ENCODE assay signal across 13 mouse cellular contexts in genomic region chr17:73112601-73113000, GRCm38 (mm10). TPM values are rescaled to one million over a fixed set of nuclear protein-coding genes. Genes with fewer than 3 reads are reported as not detected.
DNase-seq lines count a peak whose midpoint lies in the region; ATAC-seq lines count a peak whose summit lies in the region.
"Had no signal": no experiment of that assay in that cellular context is flagged by ENCODE, and none has a peak within 500 bp of the region (broad histone marks: within the 10 kb centered on the region; RNA-seq: fewer than 3 reads in every experiment).

No protein-coding gene starts in this region.

- H3K9me3 ChIP-seq in heart, embryonic 10.5 days: no peaks in the 10 kb centered on the region
- H3K9me3 ChIP-seq in heart, embryonic 14.5 days (ENCODE audit: control insufficient read depth, low read length): no peaks in the 10 kb centered on the region
- H3K9me3 ChIP-seq in kidney, embryonic 14.5 days (ENCODE audit: control insufficient read depth, low read length): no peaks in the 10 kb centered on the region
- H3K9me3 ChIP-seq: forebrain, embryonic 10.5 days; megakaryocyte, embryonic 14.5 days; stomach, embryonic 15.5 days had no signal

- peak overlapping the region; percentile 20; the same call in 1 of the 2 replicates for H3K4me3 ChIP-seq in heart, embryonic 10.5 days
- no peak overlapping the region for H3K4me3 ChIP-seq in heart, embryonic 14.5 days (ENCODE audit: control insufficient read depth in 1 of 2, insufficient read depth in 1 of 2, low read depth in 1 of 2, low read length in 2 of 2)
- H3K4me3 ChIP-seq in kidney, embryonic 14.5 days (ENCODE audit: low read length): no peak overlapping the region
- H3K4me3 ChIP-seq: forebrain, embryonic 10.5 days; layer of hippocampus, adult 2 months; megakaryocyte, embryonic 14.5 days; stomach, embryonic 15.5 days had no signal

- H3K4me2 ChIP-seq in heart, embryonic 14.5 days (ENCODE audit: low read length): peak overlapping the region; percentile 31; the same call in 1 of the 2 replicates
- no peak overlapping the region for H3K4me2 ChIP-seq in kidney, embryonic 14.5 days (replicated peaks; ENCODE audit: low read depth, low read length)
- H3K4me2 ChIP-seq: stomach, embryonic 15.5 days had no signal

- H3K4me1 ChIP-seq in heart, embryonic 10.5 days: peaks cover 37% of the 10 kb centered on the region
- H3K4me1 ChIP-seq in heart, embryonic 14.5 days (ENCODE audit: control insufficient read depth in 2 of 2, insufficient read depth in 2 of 2, low read length in 2 of 2): peaks cover 10 to 36% of the 10 kb centered on the region in 2 experiments
- peaks cover 25% of the 10 kb centered on the region for H3K4me1 ChIP-seq in kidney, embryonic 14.5 days (ENCODE audit: control insufficient read depth, insufficient read depth, low read length)

- H3K9ac ChIP-seq in heart, embryonic 14.5 days (ENCODE audit: low read length): peak overlapping the region; percentile 22; the same call in 1 of the 2 replicates
- H3K9ac ChIP-seq in kidney, embryonic 14.5 days (ENCODE audit: low read depth, low read length): no peak overlapping the region
- H3K9ac ChIP-seq: stomach, embryonic 15.5 days had no signal

- peak overlapping the region; percentile 84 for H3K27ac ChIP-seq in heart, embryonic 10.5 days
- peak overlapping the region; percentile 71 to 79 for H3K27ac ChIP-seq in heart, embryonic 14.5 days (replicated peaks in 1 of 2; ENCODE audit: control insufficient read depth in 1 of 2, insufficient read depth in 1 of 2, low read depth in 2 of 2, low read length in 2 of 2)
- H3K27ac ChIP-seq in kidney, embryonic 14.5 days (ENCODE audit: low read depth, low read length): peak overlapping the region; percentile 25; the same call in 1 of the 2 replicates
- H3K27ac ChIP-seq: forebrain, embryonic 10.5 days; layer of hippocampus, adult 2 months; stomach, embryonic 15.5 days had no signal

- WGBS in heart, embryonic 10.5 days: 18% methylated on average over 6 of the region's 6 CpGs
- WGBS in heart, embryonic 14.5 days: 18% methylated on average over 6 of the region's 6 CpGs
- WGBS in kidney, embryonic 14.5 days: 23% methylated on average over 6 of the region's 6 CpGs

- H3K27me3 ChIP-seq in heart, embryonic 10.5 days (ENCODE audit: insufficient read depth, poor library complexity, severe bottlenecking): no peaks in the 10 kb centered on the region
- H3K27me3 ChIP-seq in heart, embryonic 14.5 days (ENCODE audit: control insufficient read depth, insufficient read depth, low read length): no peaks in the 10 kb centered on the region
- no peaks in the 10 kb centered on the region for H3K27me3 ChIP-seq in kidney, embryonic 14.5 days (ENCODE audit: control insufficient read depth, insufficient read depth, low read length)
- H3K27me3 ChIP-seq: megakaryocyte, embryonic 14.5 days; stomach, embryonic 15.5 days had no signal

- ATAC-seq in heart, embryonic 14.5 days (ENCODE audit: insufficient number of reproducible peaks, insufficient read depth, low FRiP score, low read depth): no peak
- no peak for ATAC-seq in kidney, embryonic 14.5 days (ENCODE audit: low FRiP score, low TSS enrichment)
- no peak for ATAC-seq in megakaryocyte-erythroid progenitor cell, adult 5-6 weeks (replicated peaks; ENCODE audit: low FRiP score, low TSS enrichment, poor library complexity, severe bottlenecking)

- peaks cover 9% of the 10 kb centered on the region; the same call in 1 of the 2 replicates for H3K36me3 ChIP-seq in heart, embryonic 10.5 days
- H3K36me3 ChIP-seq in heart, embryonic 14.5 days (ENCODE audit: control insufficient read depth, insufficient read depth, low read length): peaks cover 10% of the 10 kb centered on the region; the same call in 1 of the 2 replicates
- no peaks in the 10 kb centered on the region for H3K36me3 ChIP-seq in kidney, embryonic 14.5 days (ENCODE audit: control insufficient read depth, insufficient read depth, low read length)
- H3K36me3 ChIP-seq: forebrain, embryonic 10.5 days; stomach, embryonic 15.5 days had no signal

- no peak for DNase-seq in heart, embryonic 10.5 days (ENCODE audit: low spot score)
- DNase-seq in heart, adult 9 months (ENCODE audit: low spot score in 2 of 2): no peak
- peak; percentile 4 for DNase-seq in Muller cell, postnatal 12 days (ENCODE audit: inconsistent ontology term)
- DNase-seq in left cerebral cortex, adult 11 months (ENCODE audit: low spot score): no peak
- DNase-seq in gastrocnemius, postnatal 10 days: no peak
- DNase-seq: right cerebral cortex, adult 18-20 months had no signal

RNA-seq across cellular contexts. Expression of gene Lclat1, which starts 4.8 kb away (rescaled TPM):
- polyA plus RNA-seq in heart, embryonic 10.5 days (2016; fragmentation: Nextera tagmentation; extraction: Ambion mirVana): 24.4 and 37.9 TPM in 2 replicates
- polyA plus RNA-seq in heart, embryonic 14.5 days (2014; fragmentation: Nextera tagmentation; extraction: Ambion mirVana): 54.6 and 61.3 TPM in 2 replicates
- 13.6 and 24.9 TPM in 2 replicates for polyA plus RNA-seq in kidney, embryonic 14.5 days (2014; fragmentation: Nextera tagmentation; extraction: Ambion mirVana)
- 6.8 and 8.7 TPM in 2 replicates for total RNA-seq in megakaryocyte-erythroid progenitor cell, adult 5-6 weeks (2014; fragmentation: Nextera tagmentation)
- 7.5 and 16.8 TPM in 2 replicates for total RNA-seq in megakaryocyte-erythroid progenitor cell, adult 5-6 weeks (2017)
- total RNA-seq in gastrocnemius, postnatal 10 days (2021): 10 to 100 TPM; 15.9 to 17.4 TPM

Comparison
In these comparisons a context has a peak if more than half of its experiments do, and no peak if none do; other contexts are left out.
1. H3K27ac ChIP-seq: peak in every context shown above with its lines; median percentile 84 in heart, embryonic 10.5 days; 75 in heart, embryonic 14.5 days; 25 in kidney, embryonic 14.5 days.